Mouse (Mus musculus): ENCODE measurements around the gene Nlrp9b.
A peak's percentile ranks its signal among the peaks of the same experiment; 100 is the strongest.
"Not testable (repeated sequence)": the region's sequence is repeated elsewhere in the genome, so short reads cannot be mapped to it uniquely, and the experiment has no call there.

Nlrp9b gene

DNA sequence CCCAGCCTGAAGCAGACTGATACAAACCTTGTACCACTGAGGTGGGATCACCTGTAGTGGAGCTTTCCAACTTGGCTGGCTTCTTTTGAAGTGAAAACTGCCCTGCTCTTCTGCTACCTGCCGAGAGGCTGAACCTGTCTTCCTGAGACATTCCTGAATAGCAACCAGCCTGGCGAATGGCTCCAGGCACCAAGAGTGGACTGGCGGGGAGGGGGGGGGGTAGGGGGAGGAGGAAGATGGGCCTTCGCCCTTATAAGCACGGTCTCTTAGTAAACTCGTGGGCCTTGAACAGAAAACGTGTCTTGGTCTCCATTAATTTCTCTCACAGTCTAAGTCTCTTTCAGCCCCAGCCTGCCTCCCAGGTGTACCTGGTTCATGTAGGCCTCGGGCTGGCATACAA lies at the start of gene Nlrp9b:
Gene Nlrp9b (plus strand): TSS at position 301 of the 400 bp plus-strand sequence.
- not testable (repeated sequence) for DNase-seq

DNA sequence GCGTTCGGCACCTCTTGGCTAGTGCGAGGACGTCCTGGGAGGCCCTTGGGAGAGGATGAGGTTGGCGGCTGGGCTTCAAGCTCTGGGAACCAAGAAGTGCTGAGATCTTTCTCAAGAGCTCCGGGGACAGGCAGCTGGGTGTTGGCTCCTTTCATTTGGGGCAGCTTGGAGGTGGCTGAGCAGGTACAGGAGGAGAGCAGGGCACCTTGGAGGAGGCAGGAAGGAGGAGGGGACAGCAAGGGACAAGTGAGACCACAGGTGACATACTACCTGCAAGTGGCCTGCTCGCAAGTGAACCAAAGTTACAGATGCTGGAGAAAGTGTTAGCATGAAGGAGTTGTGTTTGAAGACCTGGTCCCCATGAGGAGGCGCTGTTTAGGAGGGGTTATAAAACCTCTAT lies 46.6 kb upstream of the Nlrp9b start:
- no peak for DNase-seq

DNA sequence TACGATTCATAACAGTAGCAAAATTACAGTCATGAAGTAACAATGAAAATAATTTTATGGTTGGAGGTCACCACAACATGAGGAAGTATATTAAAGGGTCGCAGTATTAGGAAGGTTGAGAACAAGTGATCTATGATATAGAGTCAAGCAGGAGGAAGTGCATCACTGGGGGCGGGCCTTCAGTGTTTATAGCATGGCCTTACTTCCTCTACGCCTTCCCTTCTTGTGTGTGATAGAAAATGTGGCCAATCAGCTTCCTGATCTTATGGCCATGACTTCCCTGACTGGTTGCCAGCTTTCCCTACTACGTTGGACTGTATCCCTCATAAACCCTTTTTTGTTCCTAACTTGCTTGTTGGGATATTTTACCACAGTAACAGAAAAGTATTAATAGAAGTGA lies 46.1 kb upstream of the Nlrp9b start:
- DNase-seq: no peak

DNA sequence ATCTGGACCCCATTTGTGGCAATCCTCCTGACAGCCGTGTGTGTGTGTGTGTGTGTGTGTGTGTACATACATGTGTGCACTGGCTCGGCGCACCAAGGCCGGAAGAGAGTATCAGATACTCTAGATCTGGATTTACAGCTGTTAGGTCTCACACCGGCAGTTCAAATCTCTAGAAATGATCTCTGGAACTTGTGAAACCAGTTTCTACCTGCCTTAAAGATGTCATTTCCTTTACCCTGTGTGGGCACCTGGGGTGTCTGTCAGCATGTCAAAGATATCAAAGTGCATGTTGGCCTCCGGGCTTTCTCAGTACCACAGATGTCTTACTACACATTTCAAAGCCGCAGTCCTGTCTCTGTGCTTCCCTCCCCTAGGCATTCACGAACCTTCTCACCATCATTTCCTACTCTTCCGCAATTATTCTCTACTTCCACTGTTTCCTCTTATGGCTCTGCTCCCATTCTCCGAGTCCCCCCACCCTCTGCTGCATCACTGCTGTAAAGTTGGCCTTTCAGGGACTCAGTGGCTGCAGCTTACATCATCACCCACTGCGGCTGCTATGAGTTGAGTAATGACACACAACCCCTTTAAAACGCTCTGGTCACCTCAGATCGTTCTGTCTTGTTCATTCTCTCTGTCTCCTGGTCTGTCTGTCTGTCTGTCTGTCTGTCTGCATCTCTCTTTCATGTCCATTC lies 45.3 kb upstream of the Nlrp9b start:
- no peak for DNase-seq

DNA sequence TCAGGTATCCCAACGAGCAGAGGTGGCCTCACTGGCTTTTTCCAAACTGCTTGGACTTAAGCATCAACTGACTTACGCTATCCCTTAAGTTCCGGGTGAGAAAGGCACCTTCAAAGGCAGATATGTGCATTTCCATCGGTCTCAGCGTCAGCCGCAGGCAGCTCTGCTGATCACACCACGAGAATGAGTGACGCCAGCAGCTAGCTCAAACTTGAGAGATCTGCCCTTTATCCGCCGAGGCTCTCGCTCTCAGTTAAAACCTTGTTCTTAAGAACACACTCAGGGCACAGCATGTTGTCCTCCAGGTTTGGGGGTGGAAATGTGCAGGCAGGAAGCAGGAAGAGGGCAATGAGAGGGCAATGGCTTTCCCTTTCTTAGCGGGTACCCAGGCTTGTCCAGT lies 42.3 kb upstream of the Nlrp9b start:
- no peak for DNase-seq

DNA sequence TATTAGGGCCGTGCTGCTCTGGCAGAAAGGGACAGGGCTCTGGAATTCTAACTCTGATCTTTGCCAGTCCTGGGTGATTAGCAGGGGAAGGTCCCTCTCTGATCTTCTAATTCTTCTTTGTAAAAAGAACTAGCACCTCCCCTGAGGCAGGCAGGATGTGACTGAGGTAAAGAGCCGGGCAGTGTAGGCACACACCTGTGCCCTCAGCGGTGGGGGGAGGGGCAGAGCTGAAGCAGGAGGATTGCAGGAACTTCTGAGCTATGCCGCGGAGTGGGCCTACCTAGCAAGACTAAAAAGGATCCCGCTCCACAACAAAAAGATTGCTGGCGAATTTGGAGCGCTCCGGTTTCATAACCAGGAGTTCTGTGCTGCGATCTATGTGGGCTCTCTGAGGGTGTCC lies 41.3 kb upstream of the Nlrp9b start:
- DNase-seq: no peak

DNA sequence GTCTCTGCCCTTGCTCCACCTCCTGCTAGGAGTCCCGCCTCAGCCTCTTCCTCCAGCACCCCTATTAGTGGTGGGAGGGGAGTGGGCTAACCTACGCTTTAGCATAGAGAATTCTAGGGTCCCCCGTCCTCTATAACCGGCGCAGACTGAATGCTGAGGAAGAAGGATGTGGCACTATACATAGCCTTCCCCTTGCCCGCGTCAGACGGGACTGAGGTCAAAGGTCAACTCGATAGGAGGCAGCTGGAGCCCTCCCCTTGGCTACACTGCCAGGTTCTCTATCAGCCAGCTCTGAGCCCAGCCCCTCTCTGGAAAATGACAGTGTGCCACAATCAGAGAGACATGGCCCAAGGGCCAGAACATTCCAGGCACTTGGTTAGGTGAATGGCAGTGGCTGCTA lies 40.7 kb upstream of the Nlrp9b start, which contains the start of gene Igsf23:
Gene Igsf23 (minus strand): TSS at position 168 of the 400 bp plus-strand sequence.
- DNase-seq: no peak

DNA sequence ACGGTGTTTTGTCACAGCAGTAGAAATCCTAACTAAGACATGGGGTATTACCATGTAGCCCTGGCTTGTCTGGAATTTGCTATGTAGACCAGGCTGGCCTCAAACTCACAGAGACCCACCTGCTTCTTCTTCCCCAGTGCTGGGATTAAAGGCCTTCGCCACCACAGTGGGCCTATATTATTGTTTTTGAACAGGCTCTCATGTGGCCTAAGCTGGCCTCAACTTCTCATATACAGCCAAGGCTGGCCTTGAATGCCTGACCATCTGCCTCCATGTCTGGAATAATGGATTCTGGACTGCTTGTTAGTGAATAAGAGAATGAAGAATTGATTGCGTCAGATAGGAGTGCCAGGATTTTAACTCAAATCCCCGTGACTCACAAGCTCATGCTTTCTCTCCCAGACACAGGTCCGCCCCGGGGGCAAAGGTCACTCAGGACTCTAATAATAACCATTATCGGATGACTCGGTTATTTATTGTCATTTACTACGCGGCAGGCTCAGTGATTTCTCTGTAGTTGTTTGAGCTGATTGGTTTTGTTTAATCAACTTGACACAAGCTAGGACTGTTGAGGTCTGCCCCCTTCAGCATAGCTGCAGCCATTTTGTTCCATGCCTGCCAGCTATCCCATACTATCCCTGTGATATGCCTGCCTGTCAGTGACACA lies 38.8 kb upstream of the Nlrp9b start:
- DNase-seq: peak; percentile 37

DNA sequence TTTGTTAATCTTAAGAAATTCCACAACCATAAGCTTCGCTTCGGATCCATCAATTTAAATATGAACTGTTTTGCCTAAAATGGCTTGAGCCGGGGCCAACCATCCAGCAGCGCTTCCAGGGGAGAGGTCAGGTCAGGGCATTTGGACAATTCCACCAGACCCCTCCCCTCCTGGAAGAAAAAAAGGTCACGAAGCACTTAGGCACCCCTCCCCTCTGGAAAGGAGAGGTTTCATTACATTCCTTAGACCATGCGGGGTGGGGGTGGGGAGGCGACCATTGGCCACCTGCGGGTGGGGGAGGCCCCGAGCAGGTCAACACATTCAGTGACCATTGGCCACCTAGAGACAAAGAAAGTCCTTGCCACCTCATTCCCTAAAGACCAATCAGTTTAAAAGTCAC lies 38.2 kb upstream of the Nlrp9b start:
- DNase-seq: no peak

DNA sequence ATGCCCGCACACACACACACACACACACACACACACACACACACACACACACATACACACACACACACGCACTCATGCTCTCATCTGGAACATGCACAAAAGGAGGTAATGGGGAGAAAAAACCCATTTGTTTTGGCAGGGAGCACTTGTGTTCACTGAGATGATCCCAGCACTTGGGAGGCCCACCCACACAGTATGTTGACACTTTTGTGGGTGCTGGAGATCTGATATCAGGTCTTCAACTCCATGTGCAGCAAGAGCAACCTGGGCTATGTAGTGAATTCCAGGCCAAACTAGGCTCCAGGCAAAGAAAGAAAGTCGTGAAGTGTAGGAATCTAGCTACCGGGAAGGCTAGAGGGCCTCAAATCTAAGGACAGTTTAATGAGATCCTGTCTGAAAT lies 35.4 kb upstream of the Nlrp9b start:
- DNase-seq: no peak

DNA sequence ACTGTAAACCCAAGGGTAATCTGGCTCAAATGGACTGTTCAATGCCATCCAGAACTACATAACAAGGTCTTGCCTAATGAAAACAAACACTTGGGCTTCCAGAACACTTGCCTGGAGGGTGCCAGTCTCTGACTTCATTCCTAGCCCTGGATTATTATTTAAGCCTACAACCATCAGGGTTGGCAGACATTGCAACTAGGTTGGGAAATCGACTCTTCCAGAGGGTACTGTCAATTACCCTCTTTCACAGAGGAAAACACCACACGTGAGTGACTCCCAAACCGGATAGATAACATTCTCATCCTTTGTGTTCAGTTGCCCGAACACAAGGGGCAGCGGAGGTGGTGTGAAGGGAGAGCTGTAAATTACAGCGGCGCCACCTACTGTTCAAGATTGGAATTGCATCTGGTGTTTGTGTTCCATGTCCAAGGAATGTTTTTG lies 34.9 kb upstream of the Nlrp9b start:
- peak; percentile 82 for DNase-seq

DNA sequence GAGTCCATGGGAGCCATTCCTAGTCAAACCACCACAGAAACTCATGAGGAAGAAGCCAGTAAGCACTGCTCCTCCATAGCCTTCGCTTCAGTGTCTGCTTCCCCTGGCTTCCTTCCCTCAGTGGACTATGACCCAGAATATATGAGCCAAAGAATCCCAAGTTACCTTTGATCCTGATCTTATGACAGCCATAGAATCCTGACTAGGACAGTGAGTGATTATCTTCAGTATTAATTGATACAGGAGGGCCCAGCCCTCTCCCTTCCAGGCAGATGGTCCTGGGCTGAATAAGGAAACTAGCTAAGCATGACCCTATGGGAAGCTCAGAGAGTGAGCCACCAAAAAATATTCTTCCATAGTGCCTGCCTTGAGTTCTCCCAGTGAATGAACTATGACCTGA lies 28.8 kb upstream of the Nlrp9b start:
- no peak for DNase-seq

DNA sequence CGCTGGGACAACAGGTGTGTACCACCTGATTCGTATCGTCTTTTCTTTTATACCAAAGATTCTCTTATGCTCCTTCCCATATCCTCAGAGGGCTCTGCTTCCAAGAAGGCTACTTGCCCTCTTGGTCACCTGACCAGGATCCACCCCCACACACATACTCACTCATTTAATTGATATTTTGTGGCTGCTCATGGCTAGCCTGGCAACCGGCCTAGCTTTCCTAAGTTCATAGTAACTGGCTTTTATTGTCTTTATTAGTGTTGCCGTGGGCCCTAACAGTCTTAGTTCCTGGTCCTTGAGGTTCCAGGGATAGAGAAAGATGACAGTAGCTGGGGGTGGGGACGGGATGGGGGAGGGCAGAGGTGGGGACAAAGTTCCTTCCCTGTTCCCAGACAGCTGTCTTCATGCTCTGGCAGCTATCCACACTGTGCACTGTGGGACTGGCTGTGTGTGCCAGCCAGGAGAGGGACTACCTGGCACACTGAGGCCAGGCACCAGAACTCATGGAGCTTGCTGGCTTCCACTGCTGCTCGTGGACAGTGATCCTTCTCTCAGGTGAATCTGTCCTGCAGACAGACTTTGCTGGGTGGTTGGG lies 26.2 kb upstream of the Nlrp9b start, which contains the start of gene Ceacam20:
Gene Ceacam20 (plus strand): TSS at position 428 of the 595 bp plus-strand sequence.
- peak; percentile 20 for DNase-seq

DNA sequence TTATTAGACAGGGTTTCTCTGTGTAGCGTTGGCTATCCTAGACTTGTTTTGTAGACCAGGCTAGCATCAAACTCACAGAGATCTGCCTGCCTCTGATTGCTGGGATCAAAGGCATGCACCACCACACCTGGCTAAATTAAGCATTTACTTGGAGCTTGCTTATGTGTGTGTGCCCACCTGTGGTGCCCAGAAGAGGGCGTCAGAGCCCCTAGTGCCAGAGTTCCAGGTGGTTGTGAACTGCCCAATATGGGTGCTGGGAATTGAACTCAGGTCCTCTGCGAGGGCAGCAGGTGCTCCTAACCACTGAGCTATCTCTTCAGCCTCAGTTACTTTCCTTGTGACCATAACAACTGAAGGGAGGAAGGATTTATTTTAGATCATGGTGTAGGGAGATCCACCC lies 22.2 kb upstream of the Nlrp9b start:
- no peak for DNase-seq

DNA sequence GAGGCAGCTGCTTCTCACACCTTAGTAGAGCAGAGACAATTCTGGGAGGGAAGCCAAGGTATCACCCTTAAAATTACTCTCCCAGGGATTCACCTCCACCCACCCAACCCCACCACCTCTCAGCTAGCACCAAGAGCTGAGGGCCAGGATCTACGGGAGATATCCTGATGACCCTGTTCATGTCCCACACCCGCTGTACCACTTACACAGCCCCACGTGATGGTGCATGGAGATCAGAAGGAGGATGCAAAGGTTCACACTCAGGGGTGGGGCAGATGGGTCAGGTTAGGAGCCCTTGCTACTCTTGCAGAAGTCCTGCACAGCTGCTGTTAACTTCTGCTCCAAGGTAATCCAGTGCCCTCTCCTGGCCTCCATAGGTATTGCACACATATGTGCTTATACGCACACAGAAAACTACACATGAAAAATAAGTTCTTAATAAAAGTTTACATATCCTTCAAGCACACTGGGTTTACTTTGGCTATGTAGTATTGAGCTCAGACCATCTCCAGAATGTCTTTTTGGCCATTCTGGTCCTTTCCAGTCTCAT lies 21.6 kb upstream of the Nlrp9b start:
- DNase-seq: no peak

DNA sequence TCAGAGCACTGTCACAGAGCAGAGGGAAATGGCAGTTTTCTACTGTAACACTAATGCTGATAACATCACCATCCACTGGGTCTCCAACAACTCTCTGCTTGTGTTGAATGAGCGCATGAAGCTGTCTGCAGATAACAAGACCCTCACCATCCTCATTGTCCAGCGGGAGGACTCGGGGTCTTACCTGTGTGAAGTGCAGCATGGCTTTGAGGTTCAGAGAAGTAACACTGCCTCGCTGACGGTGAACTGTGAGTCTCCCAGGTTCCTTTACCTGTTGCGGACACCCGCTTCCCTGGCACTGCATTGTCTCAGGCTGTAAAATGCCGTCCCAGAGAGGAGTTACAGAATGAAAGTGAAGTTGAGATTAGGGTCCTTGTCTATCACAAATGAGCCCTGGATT lies 21.1 kb upstream of the Nlrp9b start:
- DNase-seq: no peak

DNA sequence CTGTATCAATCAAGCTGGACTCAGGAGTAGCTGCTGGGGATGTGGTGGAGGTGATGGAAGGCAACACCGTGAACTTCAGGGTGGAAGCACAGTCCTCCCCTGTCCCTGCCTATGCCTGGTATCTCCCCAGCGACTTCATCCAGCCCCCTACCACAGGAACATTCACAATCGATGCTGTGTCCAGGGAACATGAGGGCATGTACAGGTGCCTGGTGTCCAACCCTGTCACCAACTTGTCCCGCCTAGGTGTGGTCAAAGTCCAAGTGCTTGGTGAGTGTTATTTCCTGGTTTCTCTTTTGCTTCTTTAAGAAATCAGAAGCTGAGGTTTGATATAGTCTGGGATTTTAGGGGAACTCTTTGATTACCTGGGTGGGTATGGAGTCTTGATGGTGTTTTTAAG lies 19.7 kb upstream of the Nlrp9b start:
- no peak for DNase-seq

DNA sequence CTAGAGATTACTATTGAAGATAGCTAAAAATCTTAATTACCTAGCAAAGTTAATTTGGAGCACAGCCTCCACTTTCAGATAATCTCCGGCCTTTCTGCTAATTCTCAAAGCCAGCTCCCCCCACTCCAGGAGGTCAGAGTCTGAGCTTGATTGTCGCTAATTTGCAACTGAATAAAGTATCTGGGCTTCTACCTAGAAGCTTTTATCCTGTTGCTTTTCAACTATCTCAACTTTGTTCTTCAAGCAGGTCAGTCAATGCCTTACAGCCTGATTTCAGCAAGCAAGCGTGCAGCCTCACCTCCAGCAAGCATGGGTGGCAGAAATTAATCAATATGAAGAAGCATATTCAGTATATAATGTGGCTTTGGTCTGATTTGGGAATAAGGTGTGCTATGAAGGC lies 5.5 kb downstream of the Nlrp9b start:
- DNase-seq: not testable (repeated sequence)

DNA sequence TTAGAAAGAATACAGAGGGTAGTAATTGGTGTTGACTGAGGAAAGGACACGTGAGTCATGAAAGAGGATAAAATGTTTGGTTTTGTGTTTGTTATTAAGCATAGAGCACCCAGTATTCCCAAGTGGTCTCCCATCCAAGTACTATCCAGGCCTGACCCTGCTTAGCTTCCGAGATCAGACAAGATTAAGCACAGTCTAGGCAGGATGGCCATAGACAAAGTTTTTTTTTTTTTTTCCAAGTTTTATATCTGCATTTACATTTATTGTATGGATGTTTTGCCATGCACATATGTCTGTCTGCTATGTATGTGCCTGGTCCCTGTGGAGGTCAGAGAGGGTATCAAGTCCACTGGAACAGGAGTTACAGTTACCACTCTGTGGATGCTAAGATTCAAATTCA lies 18.7 kb downstream of the Nlrp9b start:
- no peak for DNase-seq

DNA sequence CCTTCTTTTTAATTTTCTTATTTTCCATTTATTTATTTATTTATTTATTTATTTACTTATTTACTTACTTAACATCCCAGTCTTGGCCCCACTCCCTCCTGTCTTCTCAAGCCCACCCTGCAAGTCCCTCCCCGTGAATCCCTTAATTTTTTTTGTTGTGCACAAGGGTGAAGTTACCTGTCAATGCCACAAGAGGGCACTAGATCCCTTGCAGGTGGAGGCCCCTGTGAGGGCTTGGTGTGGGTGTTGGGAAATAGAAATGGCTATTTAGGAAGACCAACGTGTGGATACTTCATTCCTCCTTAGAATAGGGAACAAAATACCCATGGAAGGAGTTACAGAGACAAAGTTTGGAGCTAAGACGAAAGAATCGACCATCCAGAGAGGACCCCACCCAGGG lies 72.8 kb downstream of the Nlrp9b start:
- DNase-seq: not testable (repeated sequence)

DNA sequence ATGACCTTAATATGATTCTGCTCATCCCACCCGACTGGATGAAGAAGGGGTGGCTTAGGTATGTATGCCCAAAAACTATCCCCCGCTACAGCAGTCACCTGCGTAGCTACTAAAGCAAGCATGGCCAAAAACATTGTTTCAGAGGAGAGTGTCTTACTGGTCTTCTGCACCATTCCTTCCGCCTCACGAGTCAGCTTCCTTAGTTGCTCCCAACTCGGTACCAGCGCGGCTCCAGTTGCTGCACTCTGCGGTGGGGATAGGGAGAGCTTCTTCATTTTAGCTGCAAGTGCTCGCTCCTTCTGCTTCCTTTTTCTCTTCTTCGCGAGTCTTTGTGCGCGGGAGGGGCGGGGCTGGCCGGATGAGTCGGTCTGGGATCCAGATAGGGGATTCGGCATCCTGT lies 86.9 kb downstream of the Nlrp9b start:
- not testable (repeated sequence) for DNase-seq

DNA sequence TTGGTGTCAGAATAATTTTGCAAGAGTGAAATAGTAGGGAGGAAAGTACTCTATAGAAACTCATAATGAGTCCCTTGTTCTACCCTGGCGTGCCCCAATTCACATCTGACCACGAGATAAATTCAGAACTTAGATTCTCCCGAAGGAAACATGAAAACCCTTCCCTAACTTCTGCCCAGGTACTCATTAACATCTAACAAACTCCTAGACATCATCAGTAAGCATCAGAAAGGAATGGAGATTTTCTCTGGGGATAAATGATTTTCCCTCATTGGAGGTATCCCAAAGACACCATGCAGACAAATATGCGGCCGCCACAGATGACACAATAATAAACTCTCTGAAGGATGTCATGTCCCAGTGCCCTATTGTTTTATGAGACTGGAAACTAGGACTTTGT lies 108.1 kb downstream of the Nlrp9b start, which contains the start of gene Vmn1r91:
Gene Vmn1r91 (plus strand): TSS at position 301 of the 400 bp plus-strand sequence.
- DNase-seq: not testable (repeated sequence)

DNA sequence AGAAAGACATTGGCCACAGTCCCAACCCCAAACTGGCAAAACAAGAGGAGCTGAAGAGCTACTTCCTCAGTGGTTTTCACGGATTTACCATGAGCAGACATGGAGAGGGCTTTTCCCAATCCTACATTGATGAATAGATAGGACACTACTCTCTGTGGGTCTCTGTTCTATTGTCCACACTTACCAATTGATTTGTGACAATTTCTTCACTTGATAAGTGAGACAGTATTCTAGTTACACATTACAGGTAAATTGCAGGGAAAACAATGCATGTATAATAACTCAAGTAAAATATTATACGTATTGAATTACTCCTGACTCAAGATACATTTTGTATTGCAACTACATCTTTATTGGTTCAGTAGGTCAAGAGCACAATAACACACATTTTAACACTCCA lies 131.2 kb downstream of the Nlrp9b start, which contains the start of gene Gm16442:
Gene Gm16442 (minus strand): TSS at position 101 of the 400 bp plus-strand sequence.
- DNase-seq: not testable (repeated sequence)

All from kidney, adult 11 months (tissue).